Mouse (Mus musculus) 416B (cell line): Measurements from ENCODE around the gene Cabin1.

Experiments used
- DNase-seq: peaks from one replicate; pipeline ENCODE4 v3.0.0; 2011; ENCODE audit warnings: low read depth

The Cabin1 gene

GRCm38 (mm10) chr10:75766856-75767255 lies 2.7 kb upstream of the Cabin1 start:
- DNase-seq: no peak

GRCm38 (mm10) chr10:75764519-75765473 lies 655 bp upstream of the Cabin1 start:
- peak; percentile 95 for DNase-seq

GRCm38 (mm10) chr10:75762413-75762812 lies 1.7 kb downstream of the Cabin1 start:
- DNase-seq: no peak

GRCm38 (mm10) chr10:75760311-75760710 lies 3.8 kb downstream of the Cabin1 start:
- DNase-seq: no peak

- DNase-seq: no peak
Observed at GRCm38 (mm10) chr10:75756719-75757118, 7.4 kb downstream of the Cabin1 start.

GRCm38 (mm10) chr10:75744017-75744416 lies 20.1 kb downstream of the Cabin1 start:
- DNase-seq: peak; percentile 70

GRCm38 (mm10) chr10:75743369-75743768 lies 20.8 kb downstream of the Cabin1 start:
- no peak for DNase-seq

GRCm38 (mm10) chr10:75740866-75741265 lies 23.3 kb downstream of the Cabin1 start:
- DNase-seq: no peak

- DNase-seq: no peak
Observed at GRCm38 (mm10) chr10:75725449-75725848, 38.7 kb downstream of the Cabin1 start.

GRCm38 (mm10) chr10:75720215-75720614 lies 43.9 kb downstream of the Cabin1 start:
- no peak for DNase-seq

- DNase-seq: no peak
Observed at GRCm38 (mm10) chr10:75714795-75715194, 49.3 kb downstream of the Cabin1 start.

GRCm38 (mm10) chr10:75713026-75713425 lies 51.1 kb downstream of the Cabin1 start:
- DNase-seq: no peak

GRCm38 (mm10) chr10:75710210-75710609 lies 53.9 kb downstream of the Cabin1 start:
- DNase-seq: no peak

GRCm38 (mm10) chr10:75709261-75709660 lies 54.9 kb downstream of the Cabin1 start:
- no peak for DNase-seq

GRCm38 (mm10) chr10:75708633-75708992 lies 55.5 kb downstream of the Cabin1 start:
- no peak for DNase-seq

- no peak for DNase-seq
Observed at GRCm38 (mm10) chr10:75707901-75708632, 56.1 kb downstream of the Cabin1 start.

GRCm38 (mm10) chr10:75706632-75707216 lies 57.4 kb downstream of the Cabin1 start:
- no peak for DNase-seq

- peak; percentile 54 for DNase-seq
Observed at GRCm38 (mm10) chr10:75705681-75706400, 58.3 kb downstream of the Cabin1 start.

- DNase-seq: peak; percentile 50
Observed at GRCm38 (mm10) chr10:75704212-75705185, 59.6 kb downstream of the Cabin1 start.

- DNase-seq: peak; percentile 21
Observed at GRCm38 (mm10) chr10:75703504-75703903, 60.6 kb downstream of the Cabin1 start.

- peak; percentile 92 for DNase-seq
Observed at GRCm38 (mm10) chr10:75702494-75702893, 61.6 kb downstream of the Cabin1 start.
